Mouse (Mus musculus): ENCODE data around the gene Twf2.

- no peak for TF ChIP-seq POLR2A (IDR thresholded peaks at IDR 0.05; ENCODE audit: low read depth, low read length)
- TF ChIP-seq CTCF (conservative IDR thresholded peaks at IDR 0.05; ENCODE audit: insufficient read depth, insufficient read length, low read depth, low read length) = no peak
These were observed 34.5 kb downstream of the Twf2 start for GRCm38 (mm10) chr9:106237401-106237800.

All from kidney, adult 2 months (tissue).